Mouse (Mus musculus) left cerebral cortex, adult 11 months (tissue): ENCODE measurements around the gene Tgfbr1.
"Not testable (repeated sequence)": the region's sequence is repeated elsewhere in the genome, so short reads cannot be mapped to it uniquely, and the experiment has no call there.

Experiments used
- DNase-seq: peaks from one replicate; pipeline ENCODE4 v3.0.0; 2022; ENCODE audit warnings: low spot score

The Tgfbr1 gene

DNA sequence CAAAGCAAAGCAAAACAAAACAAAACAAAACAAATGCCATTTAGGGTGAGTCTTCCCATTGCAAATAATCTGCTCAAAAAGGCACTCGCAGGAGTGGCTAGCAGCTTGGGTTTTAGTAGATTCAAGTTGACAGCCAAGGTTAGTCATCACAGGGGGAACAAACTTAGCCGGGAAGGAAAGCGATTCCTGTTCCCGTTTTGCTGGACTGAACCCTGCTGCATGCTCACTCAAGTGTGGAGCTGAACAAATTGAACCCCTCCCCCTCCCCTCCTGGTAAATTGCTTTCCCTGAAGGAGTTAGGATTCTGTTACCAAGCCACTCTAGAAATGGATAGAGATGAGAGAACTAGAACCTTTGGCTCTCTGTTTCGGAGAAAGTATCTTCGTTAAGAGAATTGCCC is 3.3 kb upstream of the Tgfbr1 start:
- DNase-seq: no peak

DNA sequence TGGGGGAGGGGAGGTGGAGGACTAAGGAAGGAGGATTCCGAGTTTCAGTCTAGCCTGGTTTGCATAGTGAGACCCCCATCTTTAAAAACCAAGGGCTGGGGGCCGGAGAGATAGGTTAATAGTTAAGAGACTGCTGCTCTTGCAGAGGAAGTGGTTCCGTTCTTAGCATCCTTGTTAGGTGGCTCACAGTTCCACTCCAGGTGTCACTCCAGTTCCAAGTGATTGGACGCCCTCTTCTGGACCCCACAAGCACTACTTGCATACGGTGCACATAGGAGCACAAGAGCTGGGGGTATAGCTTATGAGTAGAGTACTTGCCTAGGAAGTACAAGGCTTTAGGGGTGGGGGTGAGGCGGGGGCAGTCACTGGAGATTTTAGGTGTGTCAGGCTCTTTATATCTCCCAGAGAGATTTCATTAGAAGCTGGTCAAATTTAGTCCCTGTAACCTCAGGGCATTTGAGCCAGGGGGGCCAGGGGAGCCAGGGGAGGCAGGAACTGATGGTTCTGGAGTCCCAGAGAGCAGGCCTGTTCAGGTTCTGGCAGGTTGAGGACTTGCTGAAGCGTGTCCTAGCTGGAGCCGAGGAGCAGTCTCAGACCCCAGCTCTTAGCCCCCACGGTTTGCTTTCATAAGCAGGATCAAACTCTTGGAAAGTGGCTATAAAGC is 1.5 kb upstream of the Tgfbr1 start:
- peak; percentile 38 for DNase-seq

DNA sequence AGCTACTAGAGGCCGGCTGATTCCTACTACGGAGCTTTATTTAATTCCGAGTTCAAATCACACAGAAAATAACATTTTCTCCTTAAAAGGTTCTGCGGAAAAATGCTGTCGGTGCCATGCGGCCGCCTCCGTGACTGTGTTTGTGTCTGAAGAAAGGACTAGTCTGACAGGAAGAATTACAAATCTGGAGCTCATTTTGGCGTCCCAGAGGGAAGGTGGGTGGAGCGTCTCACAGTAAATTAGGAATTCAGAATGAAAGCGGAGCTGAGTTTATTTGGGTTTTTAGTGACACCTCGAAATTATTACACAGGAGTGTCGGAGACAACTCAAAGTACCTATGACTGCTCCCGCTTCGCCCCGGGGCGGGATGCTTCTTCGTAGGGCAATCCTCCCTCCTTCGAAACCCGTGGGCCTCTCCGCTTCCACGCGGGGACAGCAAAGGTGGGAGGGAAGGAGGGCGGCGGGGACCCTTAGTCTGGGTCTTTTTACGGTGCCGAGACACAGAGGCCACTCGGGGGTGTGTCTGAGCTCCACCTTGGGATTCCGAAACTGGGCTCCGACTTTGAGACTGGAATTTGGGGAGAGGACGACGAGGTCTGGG is 861 bp upstream of the Tgfbr1 start:
- peak; percentile 64 for DNase-seq

DNA sequence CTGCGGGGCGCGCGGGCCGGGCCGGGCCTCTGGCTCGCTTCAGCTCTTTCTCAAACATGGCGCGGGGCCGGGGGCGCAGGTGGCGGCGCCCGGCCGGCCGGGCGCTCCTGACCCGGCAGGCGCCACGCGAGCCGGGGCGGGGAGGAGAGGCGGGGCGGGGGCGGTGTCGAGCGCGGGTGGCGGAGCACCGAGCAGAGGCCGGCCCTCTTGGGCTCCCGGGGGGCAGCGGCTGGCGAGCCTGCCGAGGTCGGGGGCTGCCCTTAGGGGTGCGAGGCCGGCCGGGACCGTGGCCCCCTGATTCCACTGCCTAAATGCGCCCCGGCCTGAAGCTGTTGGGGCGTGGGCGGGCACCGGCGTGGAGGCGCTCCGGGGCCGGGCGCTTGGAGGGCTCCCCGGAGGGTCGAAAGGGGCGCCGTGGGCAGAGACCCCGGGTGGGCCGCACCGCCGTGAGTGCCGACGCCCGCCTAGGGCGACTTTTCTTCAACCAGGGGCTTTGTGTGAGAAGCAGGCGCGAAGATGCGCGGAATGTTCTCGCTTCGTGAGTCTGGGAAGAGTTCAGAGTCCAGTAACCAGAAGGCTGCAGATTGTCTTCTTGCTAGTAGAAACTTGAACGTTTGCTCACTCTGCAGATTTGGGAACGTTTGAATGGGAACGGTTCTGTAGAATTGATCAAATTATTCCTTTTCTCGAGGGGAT is 542 bp downstream of the Tgfbr1 start:
- DNase-seq: no peak

DNA sequence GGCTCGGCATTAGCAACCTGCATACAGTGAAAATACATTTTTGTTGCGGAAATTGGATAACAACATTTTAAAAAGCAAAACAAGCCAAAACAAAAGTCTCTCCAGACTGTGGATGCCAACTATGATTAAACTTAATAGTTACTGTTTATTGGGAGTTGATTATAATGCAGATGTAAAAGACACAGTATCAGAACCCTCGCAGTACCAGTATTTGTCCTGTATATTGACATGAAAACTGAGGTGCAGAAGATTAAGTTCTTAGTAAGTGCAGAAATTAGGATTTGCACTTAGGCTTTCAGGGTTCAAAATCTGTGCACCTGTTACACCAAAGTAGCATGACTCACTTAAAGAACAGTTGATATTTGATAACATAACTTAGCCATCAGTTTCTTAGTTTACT is 1.3 kb downstream of the Tgfbr1 start:
- no peak for DNase-seq

DNA sequence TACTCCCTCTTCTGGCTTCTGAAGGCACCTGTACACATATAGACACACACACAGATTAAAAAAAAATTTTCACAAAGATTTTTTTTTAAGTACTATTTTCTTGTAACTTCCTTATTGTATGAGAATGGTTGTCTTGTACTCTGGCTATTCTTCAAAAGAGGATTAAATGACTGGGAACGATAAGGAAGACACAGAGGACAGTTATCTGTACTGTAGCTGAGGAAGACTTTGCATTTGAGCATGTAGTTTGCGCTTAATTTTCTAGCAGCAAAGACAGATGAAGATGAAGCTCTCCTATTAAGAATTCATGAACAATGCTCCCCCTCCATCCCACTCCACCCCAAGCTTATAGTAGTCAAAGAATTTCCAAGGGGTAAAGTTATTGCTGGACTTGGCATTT is 9.6 kb downstream of the Tgfbr1 start:
- no peak for DNase-seq

DNA sequence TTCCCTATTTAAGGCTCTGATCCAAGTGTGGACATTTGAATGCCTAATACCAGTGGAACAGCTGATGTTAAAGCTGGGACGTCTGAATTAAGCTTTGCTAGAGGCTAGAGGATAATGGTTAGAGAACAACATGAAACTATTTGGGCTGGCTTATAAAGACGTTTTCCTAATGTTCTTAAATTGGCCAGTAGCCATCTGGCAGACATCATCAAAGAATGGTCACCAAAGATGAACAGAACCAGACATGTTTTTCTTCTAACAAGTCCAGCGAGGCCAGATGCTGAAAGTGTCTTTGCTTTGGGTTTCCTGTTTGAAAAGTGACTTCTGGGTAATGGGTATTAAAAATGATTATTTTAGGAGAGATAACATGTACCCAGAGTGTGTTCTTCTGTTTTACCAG is 10.1 kb downstream of the Tgfbr1 start:
- no peak for DNase-seq

DNA sequence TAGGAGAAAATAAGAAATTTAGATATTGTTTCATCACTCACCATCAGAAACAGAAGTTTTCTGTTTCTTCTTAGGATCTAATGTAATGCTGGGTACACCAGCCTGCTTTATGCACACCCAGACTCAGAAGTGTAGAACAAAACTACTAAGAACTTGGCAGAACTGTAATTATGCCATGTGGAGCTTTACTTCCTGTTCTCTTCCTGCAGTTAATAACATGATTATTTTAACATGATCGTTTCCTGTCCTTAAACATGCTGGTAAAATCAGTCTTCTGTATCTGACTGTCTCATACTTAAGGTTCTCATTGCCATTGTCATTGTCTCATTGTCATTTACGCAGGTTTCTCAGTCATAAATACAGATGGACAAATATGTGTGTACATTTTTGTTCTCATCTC is 15.7 kb downstream of the Tgfbr1 start:
- DNase-seq: no peak

DNA sequence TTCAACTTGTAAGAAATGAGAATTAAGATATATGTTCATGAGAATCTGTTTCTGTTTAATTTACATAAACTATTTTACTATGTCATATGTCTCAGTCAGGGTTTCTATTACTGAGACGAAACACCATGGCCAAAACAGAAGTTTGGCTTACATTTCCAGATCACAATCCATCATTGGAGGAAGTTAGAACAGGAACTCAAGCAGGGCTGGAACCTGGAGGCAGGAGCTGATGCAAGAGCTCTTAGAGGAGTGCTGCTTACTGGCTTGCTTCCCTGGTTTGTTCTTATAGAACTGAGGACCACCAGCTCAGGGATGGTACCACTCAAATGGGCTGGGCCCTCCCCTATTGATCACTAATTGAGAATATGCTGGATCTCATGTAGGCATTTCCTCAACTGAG is 25.7 kb downstream of the Tgfbr1 start:
- DNase-seq: no peak

DNA sequence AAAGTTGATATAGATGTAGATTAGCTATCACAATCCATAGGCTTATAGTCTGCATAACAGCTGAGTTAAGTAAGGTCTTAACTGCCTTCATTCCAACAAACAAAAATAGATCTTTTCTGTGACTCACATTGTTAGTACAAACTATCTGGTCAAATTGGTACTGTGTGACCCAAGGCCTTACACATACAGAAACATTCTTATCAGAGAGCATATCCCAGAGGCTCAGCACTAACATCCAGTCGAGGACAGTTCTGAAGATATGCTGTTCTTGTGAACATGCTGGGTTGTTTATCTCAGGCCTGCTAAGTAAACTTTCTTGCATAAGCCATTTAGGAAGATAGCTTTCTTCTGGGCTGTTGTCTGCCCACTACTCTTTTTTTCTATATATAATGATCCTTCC is 29.4 kb downstream of the Tgfbr1 start:
- DNase-seq: no peak

DNA sequence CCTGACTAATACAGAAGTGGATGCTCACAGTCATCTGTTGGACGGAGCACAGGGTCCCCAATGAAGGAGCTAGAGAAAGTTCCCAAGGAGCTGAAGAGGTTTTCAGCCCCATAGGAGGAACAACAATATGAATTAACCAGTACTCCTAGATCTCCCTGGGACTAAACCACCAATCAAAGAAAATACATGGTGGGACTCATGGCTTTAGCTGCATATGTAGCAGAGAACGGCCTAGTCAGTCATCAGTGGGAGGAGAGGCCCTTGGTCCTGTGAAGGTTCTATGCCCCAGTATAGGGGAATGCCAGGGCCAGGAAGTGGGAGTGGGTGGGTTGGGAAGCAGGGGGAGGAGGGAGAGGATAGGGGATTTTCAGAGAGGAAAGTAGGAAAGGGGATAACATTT is 38.9 kb downstream of the Tgfbr1 start:
- DNase-seq: not testable (repeated sequence)

DNA sequence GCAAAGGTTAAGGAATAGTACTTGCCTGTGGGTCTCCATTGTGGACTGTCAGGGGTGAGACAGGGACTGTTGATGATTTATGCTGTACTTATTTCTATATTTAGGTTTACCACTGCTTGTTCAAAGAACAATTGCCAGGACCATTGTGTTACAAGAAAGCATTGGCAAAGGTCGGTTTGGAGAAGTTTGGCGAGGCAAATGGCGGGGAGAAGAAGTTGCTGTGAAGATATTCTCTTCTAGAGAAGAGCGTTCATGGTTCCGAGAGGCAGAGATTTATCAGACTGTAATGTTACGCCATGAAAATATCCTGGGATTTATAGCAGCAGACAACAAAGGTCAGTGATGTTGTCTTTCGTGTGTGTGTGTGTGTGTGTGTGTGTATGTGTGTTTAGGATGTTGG is 43.2 kb downstream of the Tgfbr1 start:
- no peak for DNase-seq

DNA sequence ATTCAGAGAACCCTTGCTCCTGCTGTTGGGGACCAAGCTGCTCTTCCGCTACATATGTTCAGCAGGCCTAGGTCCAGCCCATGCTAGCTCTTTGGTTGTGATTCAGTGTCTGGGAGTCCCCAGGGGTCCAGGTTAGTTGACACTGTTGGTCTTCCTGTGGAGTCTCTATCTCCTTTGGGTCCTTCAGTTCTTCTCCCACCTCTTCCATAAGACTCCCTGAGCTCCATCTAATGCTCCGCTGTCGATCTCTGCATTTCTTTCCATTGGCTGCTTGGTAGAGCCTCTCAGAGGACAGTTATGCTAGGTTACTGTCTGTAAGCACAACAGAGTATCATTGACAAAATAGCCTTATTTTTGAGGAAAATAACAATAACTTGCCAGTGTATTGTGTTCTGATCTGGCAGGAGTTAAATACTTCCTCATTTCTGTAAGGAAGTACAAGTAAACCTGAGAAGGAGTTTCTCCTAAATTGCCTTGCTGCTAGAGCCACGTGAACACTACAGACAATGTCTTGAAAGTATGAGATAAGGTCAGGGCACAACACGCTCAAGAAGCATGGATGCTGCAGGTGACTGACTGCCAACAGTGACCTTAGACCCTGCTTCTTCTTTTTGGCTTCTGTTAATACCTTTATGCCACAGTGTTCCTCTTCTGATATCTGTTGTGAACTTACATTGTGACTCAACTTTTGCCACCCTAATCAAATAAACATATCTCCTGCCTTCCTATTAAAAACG is 45.1 kb downstream of the Tgfbr1 start:
- no peak for DNase-seq

DNA sequence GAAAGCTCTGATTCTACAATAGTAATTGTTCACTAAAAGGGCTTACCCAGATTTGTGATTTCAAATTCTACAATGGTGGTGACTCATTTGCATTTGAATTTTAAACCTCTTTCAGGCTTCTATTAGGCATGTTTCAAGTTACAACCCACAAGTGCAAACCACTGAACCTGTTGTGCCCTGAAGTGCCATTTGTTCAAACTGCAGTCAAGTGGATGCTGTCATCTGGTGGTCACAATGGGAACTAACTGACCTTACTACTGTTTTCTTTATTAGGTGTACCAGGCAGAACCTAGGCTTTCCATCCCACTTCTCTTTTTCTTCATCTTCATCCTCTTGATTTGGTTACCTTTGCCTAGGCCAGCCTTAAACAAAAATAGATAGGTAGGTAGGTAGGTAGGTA is 46.8 kb downstream of the Tgfbr1 start:
- no peak for DNase-seq

DNA sequence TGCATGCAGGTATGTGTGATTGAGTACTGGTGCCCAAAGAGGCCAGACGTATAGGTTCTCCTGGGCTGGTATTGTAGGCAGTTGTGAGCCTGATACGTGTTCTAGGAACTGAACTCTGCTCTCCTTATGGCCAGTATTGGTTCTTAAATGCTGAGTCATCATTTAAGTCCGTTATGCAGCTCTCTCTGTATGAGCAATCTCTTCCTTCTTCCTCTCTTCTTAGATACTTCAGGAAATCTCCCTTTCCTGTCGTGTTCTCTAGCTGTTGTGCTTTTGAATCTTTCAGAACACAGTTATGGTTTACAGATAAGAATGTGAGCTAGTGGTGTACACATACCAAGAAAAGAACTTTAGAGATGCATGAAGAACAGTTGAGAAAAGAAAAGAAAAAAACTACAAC is 47.3 kb downstream of the Tgfbr1 start:
- DNase-seq: no peak

DNA sequence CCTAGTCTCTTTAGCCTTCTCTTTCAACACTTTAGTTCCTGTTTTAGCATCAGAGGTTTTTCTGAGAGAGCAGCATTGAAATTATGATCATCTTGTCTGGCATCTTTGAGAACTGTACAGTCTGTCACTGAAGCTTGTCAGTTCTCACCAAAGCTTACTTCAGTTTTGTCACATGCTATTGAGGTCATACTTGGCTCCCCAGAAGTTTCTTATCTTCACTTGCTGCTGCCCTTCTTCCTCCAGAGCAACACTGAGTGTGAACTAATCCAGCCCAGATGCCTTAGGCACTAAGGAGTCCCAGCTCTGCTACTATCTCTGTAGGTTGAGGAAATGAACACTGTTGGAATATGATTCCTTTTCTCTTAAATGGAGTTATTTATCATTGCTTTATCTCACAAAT is 49.2 kb downstream of the Tgfbr1 start:
- DNase-seq: no peak

DNA sequence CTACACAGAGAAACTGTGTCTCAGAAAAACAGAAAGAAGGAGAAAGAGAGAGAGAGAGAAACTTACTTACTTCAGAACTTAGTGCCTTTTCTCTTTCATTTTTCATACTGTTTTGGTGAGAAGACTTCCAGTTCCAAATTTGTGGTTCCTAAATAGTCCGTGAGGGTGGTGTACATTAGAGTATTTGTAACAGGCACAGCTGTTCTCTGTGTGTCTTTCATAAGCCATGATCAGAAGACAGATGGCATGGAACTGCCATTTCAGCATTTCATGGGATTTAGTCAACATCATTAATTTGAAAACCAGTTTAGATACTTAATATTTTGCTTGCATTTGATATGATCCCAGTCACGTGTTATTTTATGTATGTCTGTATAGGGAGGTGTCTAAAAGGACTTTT is 51.5 kb downstream of the Tgfbr1 start:
- DNase-seq: no peak

DNA sequence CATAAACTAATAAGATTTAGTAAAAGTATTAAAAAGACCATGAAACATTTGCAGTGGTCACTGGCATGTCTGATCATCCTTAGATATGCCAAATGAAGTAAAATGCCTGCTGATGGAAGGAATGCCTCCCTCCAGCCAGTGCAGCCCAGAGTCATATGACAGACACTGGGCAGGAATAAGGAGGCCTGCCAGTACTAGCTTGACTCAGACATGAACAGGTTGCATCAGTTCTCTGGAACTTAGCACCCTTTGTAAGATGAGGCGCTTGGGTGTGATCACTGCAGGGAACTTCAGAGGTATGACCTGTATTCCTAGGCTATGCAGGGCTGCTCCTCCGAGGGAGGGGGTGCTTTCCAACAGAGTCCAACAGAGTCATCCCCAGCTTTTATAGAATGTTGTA is 54.1 kb downstream of the Tgfbr1 start:
- no peak for DNase-seq

DNA sequence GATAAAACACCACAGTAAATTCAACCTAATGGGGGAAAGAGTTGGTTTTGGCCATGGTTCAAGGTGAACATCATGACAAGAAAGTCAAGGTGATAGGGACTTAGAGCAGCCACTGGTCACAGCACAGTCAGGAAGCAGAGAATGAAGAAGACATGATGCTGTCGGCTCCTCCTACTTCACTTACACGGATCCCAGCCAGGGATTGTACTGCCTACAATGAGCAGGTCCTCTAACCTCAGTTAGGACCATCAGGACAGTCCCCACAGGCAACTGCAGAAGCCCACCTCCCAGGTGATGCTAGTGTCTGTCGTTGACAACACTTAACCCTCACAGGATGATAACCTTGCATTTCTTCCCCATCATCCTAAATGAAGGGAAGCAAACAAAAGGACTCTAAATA is 64.8 kb downstream of the Tgfbr1 start:
- DNase-seq: no peak

DNA sequence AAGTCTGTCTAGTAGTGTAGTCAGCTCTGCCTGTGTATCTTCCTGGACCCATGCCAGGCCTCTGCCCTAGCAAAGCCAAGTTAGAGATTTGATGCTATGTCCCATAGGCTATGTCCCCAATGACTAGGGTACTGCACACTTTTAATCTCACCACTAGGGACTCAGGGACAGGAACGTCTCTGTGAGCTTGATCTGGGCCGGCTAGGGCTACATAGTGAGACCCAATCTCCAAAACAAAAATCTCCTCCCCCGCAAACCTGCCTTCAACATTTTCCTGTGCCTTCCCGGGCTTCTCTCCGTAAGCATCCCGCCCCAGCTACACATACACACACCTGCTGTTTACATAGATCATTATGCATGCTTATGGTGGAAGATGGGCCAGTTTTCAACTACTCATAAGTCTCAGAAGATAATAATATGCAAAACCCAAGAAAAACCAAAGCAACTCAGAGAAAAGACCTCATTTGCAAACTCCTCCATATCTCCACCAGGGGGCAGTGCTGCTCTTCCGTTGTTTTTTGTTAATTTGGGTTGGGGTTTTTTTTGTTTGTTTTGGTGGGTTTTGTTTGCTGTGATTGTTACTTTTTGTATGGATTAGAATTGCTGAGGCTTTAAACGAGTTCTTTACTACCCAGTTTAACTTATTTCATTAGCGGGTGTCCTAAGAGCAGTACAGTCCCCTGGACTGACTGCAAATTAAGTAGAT is 66.4 kb downstream of the Tgfbr1 start:
- DNase-seq: no peak

DNA sequence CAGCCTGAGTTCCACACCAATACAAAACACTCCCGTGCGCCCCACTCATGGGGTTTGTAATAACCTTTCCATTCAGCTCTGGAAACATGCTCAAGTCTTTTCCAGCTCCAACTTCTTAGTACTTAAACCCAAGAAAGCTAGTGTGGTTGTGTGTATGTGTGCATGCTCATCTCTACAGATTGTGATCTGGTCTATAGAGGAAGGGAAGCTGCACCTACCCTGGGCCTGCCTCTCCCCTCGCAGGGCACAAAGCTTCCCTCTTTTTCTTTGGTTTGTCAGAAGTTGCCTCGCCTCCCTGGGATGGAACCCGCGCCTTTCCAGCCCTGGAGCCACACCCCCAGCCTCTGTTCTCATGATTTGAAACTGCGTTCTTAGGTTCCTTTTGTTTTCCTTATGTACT is 67.2 kb downstream of the Tgfbr1 start:
- DNase-seq: no peak

DNA sequence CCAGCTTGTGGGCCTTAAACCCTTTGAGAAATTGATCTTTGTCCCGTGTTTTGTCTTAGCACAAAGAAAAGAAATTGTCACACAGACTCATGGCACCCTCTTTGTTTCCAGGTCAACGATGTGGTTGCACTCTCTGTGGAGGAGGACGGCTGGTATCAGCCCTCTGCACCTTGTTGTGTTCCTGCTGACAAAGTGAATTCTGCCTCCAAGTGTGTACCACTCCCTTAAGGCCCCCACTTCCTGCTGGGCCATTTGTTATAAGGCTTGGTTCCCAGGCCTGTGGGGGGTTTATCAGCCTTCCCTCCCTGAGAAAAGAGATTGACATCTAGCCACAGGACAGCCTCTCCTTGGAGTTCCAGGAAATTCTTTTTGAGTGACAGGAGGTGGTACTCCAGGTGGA is 69.2 kb downstream of the Tgfbr1 start:
- no peak for DNase-seq
